Mouse (Mus musculus): ENCODE results near the gene Twistnb. TPM values are rescaled to one million over a fixed set of nuclear protein-coding genes. Genes with fewer than 3 reads are reported as not detected.

Twistnb gene
- 8.7 TPM for polyA plus RNA-seq (2012; fragmentation: generic; extraction: Trizol)

DNA sequence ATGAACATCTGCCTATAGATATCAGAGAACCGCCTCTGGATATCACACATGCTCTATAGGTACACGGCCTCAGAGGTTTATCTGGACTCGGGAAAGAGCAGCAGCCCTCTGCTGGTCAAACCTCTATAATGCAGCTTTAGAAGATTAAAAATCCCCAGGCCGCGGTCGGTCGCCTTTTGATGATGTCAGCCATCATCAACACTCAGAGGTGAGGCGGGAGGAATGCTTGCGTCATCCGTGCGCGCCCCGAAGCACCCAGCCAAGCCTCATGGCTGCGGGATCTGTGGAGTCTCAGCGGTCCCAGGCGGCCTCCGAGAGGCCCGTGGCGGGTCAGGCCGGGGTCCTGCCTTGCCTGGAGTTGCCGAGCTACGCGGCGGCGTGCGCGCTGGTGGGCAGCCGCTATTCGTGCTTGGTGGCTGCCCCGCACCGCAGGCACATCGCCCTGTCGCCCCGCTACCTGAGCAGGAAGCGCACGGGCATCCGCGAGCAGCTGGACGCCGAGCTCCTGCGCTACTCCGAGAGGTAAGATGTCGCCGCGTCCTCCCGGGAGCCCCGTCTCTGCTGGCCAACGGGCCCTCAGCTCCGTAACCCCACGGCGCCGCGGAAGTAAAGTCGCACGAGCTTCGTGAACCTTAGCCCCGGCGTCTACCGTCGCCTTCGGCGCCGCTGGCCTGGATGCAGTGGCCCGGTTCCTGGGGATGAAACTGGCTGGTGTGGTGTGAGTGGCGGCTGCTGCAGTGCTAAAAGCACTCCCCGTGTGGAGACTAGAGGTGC is at the start of gene Twistnb:
TSS of gene Twistnb (plus strand) at position 249 of the 774 bp plus-strand sequence.
- peaks cover 49% of the 10 kb centered on the region for H3K79me2 ChIP-seq (ENCODE audit: control insufficient read depth, insufficient read depth)
- TF ChIP-seq TCF3 (IDR thresholded peaks at IDR 0.05; ENCODE audit: insufficient read length, low read depth) (no peak), REST (IDR thresholded peaks at IDR 0.05; ENCODE audit: insufficient read depth, insufficient read length) (no peak), MAX (IDR thresholded peaks at IDR 0.05; ENCODE audit: low read depth) (no peak), USF1 (IDR thresholded peaks at IDR 0.05; ENCODE audit: low read depth) (no peak), MYOG (IDR thresholded peaks at IDR 0.05; ENCODE audit: control insufficient read depth in 1 of 3, insufficient read depth in 1 of 3, insufficient read length in 2 of 3, low read depth in 2 of 3) (peak in 1 of 3 experiments; percentile 6), CEBPB (IDR thresholded peaks at IDR 0.05; ENCODE audit: insufficient read depth, poor library complexity, severe bottlenecking) (no peak), SRF (IDR thresholded peaks at IDR 0.05; ENCODE audit: control insufficient read depth, insufficient read length, low read depth) (peak; percentile 71), E2F4 (IDR thresholded peaks at IDR 0.05; ENCODE audit: insufficient read depth) (no peak), TCF12 (IDR thresholded peaks at IDR 0.05; ENCODE audit: insufficient read depth, poor library complexity, severe bottlenecking) (no peak), POLR2A (IDR thresholded peaks at IDR 0.05; ENCODE audit: insufficient read length, low read depth) (peak; percentile 79), POLR2AphosphoS2 (IDR thresholded peaks at IDR 0.05; ENCODE audit: insufficient read length, low read depth) (peak; percentile 81), MYOD1 (IDR thresholded peaks at IDR 0.05; ENCODE audit: control insufficient read depth in 1 of 3, insufficient read length in 2 of 3, low read depth in 2 of 3) (no peak)
- no peaks in the 10 kb centered on the region for H3K27me3 ChIP-seq (ENCODE audit: control insufficient read depth, insufficient read depth, insufficient read length)
- no peaks in the 10 kb centered on the region for H3K36me3 ChIP-seq (ENCODE audit: control insufficient read depth, insufficient read depth)
- peak within 1 kb of the TSS; percentile 63 for H3ac ChIP-seq (ENCODE audit: control insufficient read depth, insufficient read length)
- peak within 1 kb of the TSS; percentile 68 for H3K4me2 ChIP-seq (ENCODE audit: low read depth)
- peak within 1 kb of the TSS; percentile 58 for H3K4me3 ChIP-seq

DNA sequence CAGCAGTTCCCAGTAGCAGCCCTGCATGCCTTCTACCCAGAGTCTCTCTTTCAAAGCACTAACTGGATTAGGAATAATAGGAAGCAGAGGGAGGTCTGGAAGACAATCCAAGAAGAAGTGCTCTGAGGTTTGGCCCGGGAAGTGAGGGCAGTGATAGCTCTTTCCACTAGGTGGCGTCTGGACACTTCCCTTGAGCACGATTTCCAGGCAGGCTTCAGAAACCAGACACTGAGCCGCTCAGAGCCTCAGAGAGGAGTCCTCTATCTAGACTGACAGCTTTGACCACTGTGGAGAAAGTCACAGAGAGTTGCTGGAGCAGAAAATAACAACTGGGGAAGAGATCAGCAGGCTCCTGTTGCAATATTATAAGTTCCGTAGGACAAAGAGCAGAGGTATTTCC is 40.6 kb upstream of the Twistnb start:
- Histone ChIP-seq H3K36me3 (ENCODE audit: control insufficient read depth, insufficient read depth) (no peaks in the 10 kb centered on the region), H3K27me3 (ENCODE audit: control insufficient read depth, insufficient read depth, insufficient read length) (peaks cover 29% of the 10 kb centered on the region), H3ac (ENCODE audit: control insufficient read depth, insufficient read length) (no peak overlapping the region), H3K79me2 (ENCODE audit: control insufficient read depth, insufficient read depth) (no peaks in the 10 kb centered on the region), H3K4me2 (ENCODE audit: low read depth) (no peak overlapping the region), H3K4me3 (no peak overlapping the region)
- TF ChIP-seq SRF (IDR thresholded peaks at IDR 0.05; ENCODE audit: control insufficient read depth, insufficient read length, low read depth) (no peak), POLR2AphosphoS2 (IDR thresholded peaks at IDR 0.05; ENCODE audit: insufficient read length, low read depth) (no peak), MYOG (IDR thresholded peaks at IDR 0.05; ENCODE audit: control insufficient read depth in 1 of 3, insufficient read depth in 1 of 3, insufficient read length in 2 of 3, low read depth in 2 of 3) (no peak), USF1 (IDR thresholded peaks at IDR 0.05; ENCODE audit: low read depth) (no peak)

DNA sequence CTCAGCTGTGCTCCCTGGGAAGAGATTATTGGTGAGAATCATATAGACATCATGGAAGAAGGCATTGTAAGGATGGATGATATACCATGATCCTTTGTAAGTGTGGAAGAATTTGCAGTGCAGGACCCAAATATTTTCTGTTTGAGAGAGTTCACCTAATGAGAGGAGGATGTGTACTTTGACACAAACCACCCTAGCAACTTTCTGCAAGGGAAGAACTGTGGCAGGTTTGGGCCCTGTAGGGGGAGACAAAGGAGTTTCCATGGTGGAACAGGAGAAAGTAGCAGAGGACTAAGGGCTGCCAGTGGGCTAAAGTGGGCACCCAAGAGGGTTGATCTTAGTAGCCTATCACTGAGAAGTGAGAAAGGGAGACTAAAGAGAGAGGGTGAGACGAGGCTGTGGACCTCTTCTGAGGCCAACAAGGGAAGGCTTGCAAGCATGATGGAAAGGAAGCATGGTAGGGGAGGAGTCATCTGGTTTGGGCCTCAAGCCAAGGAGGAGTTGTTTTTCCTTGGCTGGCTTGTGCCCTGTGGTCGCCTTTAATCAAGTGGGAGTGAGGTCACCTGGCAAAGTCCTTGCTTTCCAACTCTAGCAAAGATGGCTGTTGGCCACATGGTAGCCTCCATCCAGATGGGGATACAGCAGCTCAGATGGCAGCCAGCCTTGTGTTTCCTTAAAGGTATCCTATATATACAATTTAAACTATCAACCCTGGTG is 38.4 kb upstream of the Twistnb start:
- no peak for TF ChIP-seq POLR2A (IDR thresholded peaks at IDR 0.05; ENCODE audit: insufficient read length, low read depth)
- TF ChIP-seq POLR2AphosphoS2 (IDR thresholded peaks at IDR 0.05; ENCODE audit: insufficient read length, low read depth) = no peak
- no peak for TF ChIP-seq MYOG (IDR thresholded peaks at IDR 0.05; ENCODE audit: control insufficient read depth in 1 of 3, insufficient read depth in 1 of 3, insufficient read length in 2 of 3, low read depth in 2 of 3)
- TF ChIP-seq CEBPB (IDR thresholded peaks at IDR 0.05; ENCODE audit: insufficient read depth, poor library complexity, severe bottlenecking) = no peak

DNA sequence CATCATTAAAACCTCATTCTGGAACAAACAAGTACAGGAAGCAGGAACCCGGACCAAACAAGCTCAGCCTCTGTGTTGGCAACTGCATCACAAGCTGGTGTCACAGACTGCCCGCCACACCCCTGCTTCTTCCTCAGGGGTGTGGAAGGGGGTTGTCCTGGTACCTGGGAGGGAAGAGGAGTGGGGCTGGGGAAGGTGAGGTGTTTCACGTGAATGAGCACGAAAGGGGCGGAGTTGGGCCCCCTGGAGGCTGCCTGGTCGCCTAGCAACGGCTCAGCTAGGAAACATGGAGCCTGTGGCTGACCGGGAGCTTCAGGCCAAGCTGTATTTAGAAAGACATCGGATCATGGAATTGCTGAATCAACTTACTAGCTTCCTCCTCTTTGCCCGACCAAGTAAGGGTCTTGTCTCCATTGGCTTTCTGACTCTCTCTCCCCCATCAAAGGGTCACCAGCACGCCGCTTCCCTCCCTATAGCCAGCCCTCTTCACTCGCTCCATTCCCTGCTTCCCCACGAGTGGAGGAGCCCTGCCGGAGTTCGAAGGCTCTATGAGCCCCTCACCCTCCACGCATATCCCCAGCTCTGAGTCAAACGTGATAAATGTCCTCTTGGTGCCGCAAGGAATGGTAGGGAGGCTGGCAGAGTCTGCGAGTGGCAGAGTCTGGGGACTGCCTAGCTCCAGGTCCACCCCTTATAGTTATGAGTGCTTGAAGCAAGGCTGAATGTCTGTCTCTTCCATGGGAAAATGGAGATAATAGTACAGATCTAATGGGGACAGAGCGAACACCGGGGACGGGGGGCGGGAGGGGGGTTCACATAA is 34.4 kb upstream of the Twistnb start, which contains the start of gene Efcab10:
TSS of gene Efcab10 (plus strand) at position 51 of the 820 bp plus-strand sequence.
- Histone ChIP-seq H3K36me3 (ENCODE audit: control insufficient read depth, insufficient read depth) (no peaks in the 10 kb centered on the region), H3K4me2 (ENCODE audit: low read depth) (no peak within 1 kb of the TSS), H3K79me2 (ENCODE audit: control insufficient read depth, insufficient read depth) (no peaks in the 10 kb centered on the region), H3K27me3 (ENCODE audit: control insufficient read depth, insufficient read depth, insufficient read length) (peaks cover 11% of the 10 kb centered on the region), H3ac (ENCODE audit: control insufficient read depth, insufficient read length) (no peak within 1 kb of the TSS), H3K4me3 (no peak within 1 kb of the TSS)
- TF ChIP-seq TCF3 (IDR thresholded peaks at IDR 0.05; ENCODE audit: insufficient read length, low read depth) (no peak), MYOD1 (IDR thresholded peaks at IDR 0.05; ENCODE audit: control insufficient read depth in 1 of 3, insufficient read length in 2 of 3, low read depth in 2 of 3) (no peak), POLR2A (IDR thresholded peaks at IDR 0.05; ENCODE audit: insufficient read length, low read depth) (no peak), POLR2AphosphoS2 (IDR thresholded peaks at IDR 0.05; ENCODE audit: insufficient read length, low read depth) (no peak), USF1 (IDR thresholded peaks at IDR 0.05; ENCODE audit: low read depth) (no peak), TCF12 (IDR thresholded peaks at IDR 0.05; ENCODE audit: insufficient read depth, poor library complexity, severe bottlenecking) (no peak), SRF (IDR thresholded peaks at IDR 0.05; ENCODE audit: control insufficient read depth, insufficient read length, low read depth) (no peak)

More for the DNA sequence above, 38.4 kb upstream of the Twistnb start:
- Histone ChIP-seq H3K4me3 (no peak overlapping the region), H3K27me3 (ENCODE audit: control insufficient read depth, insufficient read depth, insufficient read length) (peaks cover 24% of the 10 kb centered on the region), H3K4me2 (ENCODE audit: low read depth) (no peak overlapping the region), H3ac (ENCODE audit: control insufficient read depth, insufficient read length) (no peak overlapping the region), H3K79me2 (ENCODE audit: control insufficient read depth, insufficient read depth) (no peaks in the 10 kb centered on the region), H3K36me3 (ENCODE audit: control insufficient read depth, insufficient read depth) (no peaks in the 10 kb centered on the region)

Data from myocyte (in vitro differentiated cells).